Mouse (Mus musculus) G1E (cell line): ENCODE measurements around the gene Cav1.

ENCODE experiments used
- CTCF ChIP-seq: IDR thresholded peaks from 2 replicates; pipeline ENCODE4 v1.5.1; 2012; ENCODE audit warnings: low read depth, low read length, inconsistent platforms, mixed read lengths
- GATA1 ChIP-seq: IDR thresholded peaks from 2 replicates; pipeline ENCODE4 v1.6.1; 2012; ENCODE audit warnings: borderline replicate concordance, low read length, inconsistent platforms, mixed read lengths
- GATA2 ChIP-seq: IDR thresholded peaks from 2 replicates; pipeline ENCODE4 v1.6.1; 2012; ENCODE audit warnings: low read depth, low read length, inconsistent platforms, borderline replicate concordance
- POLR2AphosphoS5 ChIP-seq: IDR thresholded peaks from 2 replicates; pipeline ENCODE4 v1.6.1; 2012; ENCODE audit warnings: low read depth, low read length, inconsistent platforms; ENCODE audit not compliant: insufficient replicate concordance
- TAL1 ChIP-seq: conservative IDR thresholded peaks from 2 replicates; pipeline ENCODE4 v1.6.1; 2012; ENCODE audit warnings: low read depth, low read length, inconsistent platforms, mixed read lengths

- TF ChIP-seq CTCF: no peak
- TF ChIP-seq POLR2AphosphoS5: no peak
- no peak for TF ChIP-seq GATA1
- TF ChIP-seq GATA2: no peak
- TF ChIP-seq TAL1: no peak
These were observed 31.6 kb downstream of the Cav1 start for GRCm38 (mm10) chr6:17337724-17338123.
